Mouse (Mus musculus): Measurements from ENCODE around the gene Rbfox1. TPM values are rescaled to one million over a fixed set of nuclear protein-coding genes. Genes with fewer than 3 reads are reported as not detected.

Gene Rbfox1
- total RNA-seq, 2 experiments from 2014 or later, result 413 to 426 TPM

DNA sequence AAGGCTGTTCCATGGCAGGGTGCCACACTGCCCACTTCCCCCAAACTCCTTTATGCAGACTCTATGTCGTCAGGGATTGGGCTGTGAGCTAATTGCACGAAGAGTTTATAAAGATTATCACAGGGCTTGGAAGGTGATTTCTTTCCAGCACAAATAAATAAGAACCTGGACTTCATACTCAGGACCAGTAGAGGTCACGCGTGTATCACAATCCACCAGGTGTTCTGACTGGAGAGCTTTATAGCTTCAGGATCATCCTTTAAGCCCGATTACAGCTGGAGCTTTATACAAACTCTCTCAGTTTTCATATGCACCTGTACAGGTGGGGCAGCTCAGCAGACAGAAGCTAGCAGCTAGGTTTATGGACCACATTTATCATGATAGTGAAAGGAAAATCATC lies 623.8 kb downstream of the Rbfox1 start:
- no peak overlapping the region for H3K4me3 ChIP-seq
- no peak for DNase-seq (ENCODE audit: low spot score in 2 of 2)
- H3K27ac ChIP-seq, result 0 out of 2 replicates have a peak overlapping the region, but pooled peaks have one; percentile 28
- peak; percentile 53 for TF ChIP-seq CTCF (conservative IDR thresholded peaks at IDR 0.05)

DNA sequence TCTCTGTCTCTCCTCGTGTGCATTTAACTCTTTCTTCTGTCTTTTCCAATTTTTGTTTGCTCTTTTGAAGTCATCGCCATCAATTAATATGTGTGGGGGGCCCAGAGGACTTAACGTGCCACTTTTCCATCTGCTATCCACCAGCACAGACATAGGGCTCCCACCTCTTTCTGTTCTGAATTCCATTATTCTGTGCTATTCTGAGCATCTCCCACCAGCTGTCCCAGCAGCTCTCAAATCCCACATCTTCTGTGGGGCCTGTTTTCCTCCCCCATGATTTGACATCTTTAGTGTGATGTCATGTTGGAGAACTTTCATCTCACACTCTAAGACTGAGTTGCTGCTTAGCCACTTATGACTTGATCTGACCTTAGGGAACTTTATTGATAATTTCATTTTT lies 634.3 kb downstream of the Rbfox1 start:
- TF ChIP-seq CTCF (conservative IDR thresholded peaks at IDR 0.05), result no peak
- H3K4me3 ChIP-seq, result no peak overlapping the region
- H3K27ac ChIP-seq, result peak overlapping the region; percentile 80
- peak; percentile 49 to 56 for DNase-seq (ENCODE audit: low spot score in 2 of 2)

DNA sequence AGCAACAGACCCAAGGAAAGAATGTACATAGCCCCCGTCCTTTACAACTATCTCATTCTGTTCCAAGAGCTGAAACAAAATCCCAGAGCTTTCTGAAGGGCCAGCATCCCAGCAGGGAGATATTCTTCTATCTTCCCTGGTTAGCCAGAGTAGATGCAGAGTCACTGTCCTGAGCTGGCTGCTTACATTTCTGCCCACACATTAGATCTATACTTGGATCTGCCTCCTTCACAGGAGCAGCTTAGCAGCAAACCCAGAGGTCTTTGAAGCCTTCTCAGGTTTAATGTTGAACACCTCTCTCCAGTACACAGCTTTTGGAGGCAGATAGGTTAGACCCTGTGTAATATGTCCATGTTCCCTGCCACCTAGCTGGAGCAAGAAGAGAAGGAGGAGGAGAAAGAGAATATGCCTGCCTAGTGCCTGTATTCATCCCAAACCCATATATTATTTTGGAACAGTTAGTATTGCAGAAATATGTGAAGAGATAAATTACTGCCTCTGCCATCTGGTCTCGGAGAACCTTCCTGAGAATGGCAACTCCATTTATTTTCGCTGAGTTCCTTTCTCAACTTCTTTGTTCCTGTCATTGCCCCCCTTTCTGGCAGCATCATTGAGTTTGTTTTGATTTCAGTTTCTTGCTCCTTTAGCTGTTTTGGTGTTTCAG lies 640.5 kb downstream of the Rbfox1 start:
- no peak for TF ChIP-seq CTCF (conservative IDR thresholded peaks at IDR 0.05)
- DNase-seq (ENCODE audit: low spot score in 2 of 2), result no peak
- Histone ChIP-seq H3K27ac (peak overlapping the region; percentile 82), H3K4me3 (no peak overlapping the region)

DNA sequence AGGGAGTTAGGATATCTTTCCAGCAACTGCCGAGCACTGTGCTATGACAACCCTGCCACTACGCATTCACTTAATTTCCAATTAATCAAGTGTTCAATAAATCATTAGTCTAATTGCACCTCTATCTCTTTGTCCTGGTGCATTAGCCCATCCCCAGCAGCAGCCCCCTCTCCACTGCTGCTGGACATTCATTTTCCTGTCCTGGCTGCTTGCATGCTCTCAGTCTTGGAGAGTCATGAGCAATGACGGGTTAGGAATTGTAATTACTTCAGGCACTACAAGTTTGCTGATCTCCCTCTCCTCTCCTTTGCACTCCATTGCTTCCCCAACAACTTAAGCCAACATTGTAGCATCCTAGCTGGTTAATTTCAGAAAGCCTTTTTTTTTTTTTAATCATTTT lies 646.3 kb downstream of the Rbfox1 start:
- Histone ChIP-seq H3K4me3 (no peak overlapping the region), H3K27ac (peak overlapping the region; percentile 66; the same call in 1 of the 2 replicates)
- TF ChIP-seq CTCF (conservative IDR thresholded peaks at IDR 0.05), result no peak
- no peak for DNase-seq (ENCODE audit: low spot score in 2 of 2)

DNA sequence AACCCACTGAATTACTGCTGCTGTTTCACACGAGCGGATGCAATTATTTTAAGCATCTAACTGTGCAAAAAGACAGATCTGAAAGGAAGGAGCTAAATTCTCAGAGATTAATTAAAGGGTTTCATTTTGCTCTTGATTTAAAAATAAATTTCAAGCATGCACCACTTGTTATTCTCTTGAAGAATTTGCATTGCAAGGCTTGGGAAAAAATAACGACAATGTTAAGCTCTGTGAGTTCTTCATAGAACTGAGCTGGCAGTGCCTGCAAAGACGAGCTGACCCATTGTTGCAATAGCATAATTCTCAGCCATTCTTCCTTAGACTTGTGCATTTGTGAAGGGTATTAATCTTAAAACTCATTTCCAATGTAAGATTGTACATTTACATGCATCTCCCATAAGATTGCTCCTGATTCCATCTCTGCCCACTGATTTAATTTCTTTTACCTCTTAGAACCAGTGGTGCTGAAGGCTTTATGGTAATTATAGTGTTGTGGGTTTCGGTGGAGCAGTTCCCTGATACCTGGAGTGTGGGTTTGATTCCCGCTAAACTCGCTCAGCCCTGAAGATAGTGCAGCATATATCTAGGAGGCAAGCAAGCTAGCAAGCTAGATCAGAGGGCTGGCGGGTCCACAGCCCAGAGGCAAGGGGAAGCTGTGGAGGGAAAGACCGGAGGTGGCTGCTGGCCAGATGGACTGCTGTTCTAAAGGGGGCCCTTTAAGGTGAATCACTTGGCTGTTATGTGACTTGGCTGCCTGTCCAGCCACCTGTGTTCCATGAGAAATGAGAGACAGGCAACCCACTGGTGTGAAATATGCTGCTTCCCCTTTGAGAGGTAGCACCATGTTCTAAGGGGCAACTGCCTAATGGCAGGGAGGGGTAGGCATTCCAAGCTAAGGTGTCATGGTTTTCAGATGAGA lies 647.2 kb downstream of the Rbfox1 start:
- DNase-seq (ENCODE audit: low spot score in 2 of 2), result no peak
- Histone ChIP-seq H3K4me3 (no peak overlapping the region), H3K27ac (peak overlapping the region; percentile 66; the same call in 1 of the 2 replicates)
- no peak for TF ChIP-seq CTCF (conservative IDR thresholded peaks at IDR 0.05)

DNA sequence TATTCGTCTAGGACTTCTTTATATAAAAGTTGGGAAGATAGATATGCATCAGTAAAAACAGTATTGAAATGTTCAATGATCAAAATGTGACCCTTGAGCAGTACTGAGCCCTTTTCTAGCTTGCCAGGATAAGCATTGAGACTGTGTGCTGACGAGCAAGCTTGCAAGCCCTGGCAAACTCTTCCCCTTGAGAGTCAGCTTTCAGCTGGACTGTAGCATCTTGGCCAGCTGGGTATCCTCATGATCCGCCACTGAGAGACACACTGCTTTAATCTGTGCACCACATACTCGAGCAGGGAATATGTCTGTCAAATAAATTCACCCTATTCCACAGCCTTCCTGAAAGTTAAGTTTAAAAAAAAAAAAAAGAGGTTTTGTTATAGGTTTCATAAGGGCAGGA lies 670.6 kb downstream of the Rbfox1 start:
- TF ChIP-seq CTCF (conservative IDR thresholded peaks at IDR 0.05), result no peak
- DNase-seq (ENCODE audit: low spot score in 2 of 2), result no peak
- Histone ChIP-seq H3K27ac (no peak overlapping the region), H3K4me3 (no peak overlapping the region)

DNA sequence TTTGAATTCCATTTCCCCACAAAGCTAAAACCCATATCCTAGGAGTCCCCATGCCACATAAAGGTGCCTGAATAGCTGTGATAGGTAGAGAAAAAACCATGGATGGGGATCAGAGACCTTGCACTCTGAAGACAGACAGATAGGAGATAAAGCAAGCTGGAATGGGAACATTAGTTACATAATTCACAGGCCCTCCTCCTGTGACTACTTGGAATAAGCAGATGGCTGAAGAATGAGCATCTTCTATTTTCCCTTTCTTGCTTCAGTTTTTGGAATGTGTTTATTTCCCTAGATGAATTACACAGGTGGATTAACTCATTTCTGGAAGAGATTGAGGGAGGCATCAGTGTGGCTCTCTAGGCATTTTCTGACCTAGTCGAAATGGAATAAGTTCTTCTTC lies 672.6 kb downstream of the Rbfox1 start:
- no peak overlapping the region for H3K4me3 ChIP-seq
- no peak for TF ChIP-seq CTCF (conservative IDR thresholded peaks at IDR 0.05)
- H3K27ac ChIP-seq, result peak overlapping the region; percentile 68
- DNase-seq (ENCODE audit: low spot score in 2 of 2), result no peak

DNA sequence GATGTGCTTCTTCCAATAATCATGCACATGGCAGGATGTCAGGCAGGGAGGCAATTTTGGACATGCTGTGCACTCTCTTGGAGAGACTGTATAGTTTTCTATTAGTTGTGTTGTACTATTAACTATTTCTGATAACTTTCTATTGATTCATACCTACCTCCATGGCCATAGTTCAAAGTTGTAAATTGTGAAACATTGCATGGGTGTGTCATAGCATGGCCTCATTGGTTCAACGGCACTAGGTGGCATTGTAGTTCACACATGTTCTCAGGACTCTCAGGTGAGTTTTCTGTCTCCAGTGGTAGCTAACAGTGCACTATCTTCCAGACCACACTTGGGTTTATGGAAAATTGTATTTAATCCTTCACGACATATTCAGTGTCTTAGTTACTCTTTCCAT lies 699.5 kb downstream of the Rbfox1 start:
- no peak overlapping the region for H3K4me3 ChIP-seq
- H3K27ac ChIP-seq, result no peak overlapping the region
- no peak for DNase-seq (ENCODE audit: low spot score in 2 of 2)
- TF ChIP-seq CTCF (conservative IDR thresholded peaks at IDR 0.05), result no peak

DNA sequence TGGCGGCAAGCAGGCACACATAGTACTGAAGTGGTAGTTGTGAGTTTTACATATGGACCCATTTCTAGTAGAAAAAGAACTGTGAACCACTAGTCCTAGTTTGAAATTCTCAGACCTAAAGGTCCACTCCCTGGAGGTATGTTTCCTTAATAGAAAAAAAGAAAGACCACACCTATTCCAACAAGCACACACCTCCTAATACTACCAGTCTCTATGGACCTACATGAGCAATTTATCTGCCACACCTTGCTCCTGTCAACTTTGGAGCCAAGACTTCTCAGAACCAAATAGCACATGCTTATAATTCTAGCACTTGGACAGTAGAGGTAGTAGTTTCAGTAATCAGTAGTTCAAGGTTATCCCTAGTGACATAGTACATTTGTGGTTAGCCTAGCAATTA lies 700.0 kb downstream of the Rbfox1 start:
- Histone ChIP-seq H3K4me3 (no peak overlapping the region), H3K27ac (no peak overlapping the region)
- no peak for TF ChIP-seq CTCF (conservative IDR thresholded peaks at IDR 0.05)
- DNase-seq (ENCODE audit: low spot score in 2 of 2), result no peak

DNA sequence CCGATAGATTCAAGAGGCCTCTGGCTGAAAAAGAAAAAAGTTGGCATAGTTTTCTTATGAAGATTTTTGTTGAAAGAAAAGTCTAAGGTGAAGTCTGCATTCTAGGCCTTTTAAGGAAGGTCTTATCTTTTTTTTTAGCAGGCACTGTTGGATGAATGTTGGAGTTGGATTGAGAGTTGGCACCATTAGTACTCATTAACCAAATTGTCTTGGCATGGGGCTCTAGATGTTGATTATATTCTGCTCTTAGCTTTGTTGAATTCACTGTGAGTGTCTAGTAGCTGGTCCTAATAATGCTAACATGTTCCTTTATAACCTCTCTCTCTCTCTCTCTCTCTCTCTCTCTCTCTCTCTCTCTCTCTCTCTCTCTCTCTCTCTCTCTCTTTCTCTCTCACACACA lies 731.4 kb downstream of the Rbfox1 start:
- Histone ChIP-seq H3K27ac (no peak overlapping the region), H3K4me3 (no peak overlapping the region)
- no peak for TF ChIP-seq CTCF (conservative IDR thresholded peaks at IDR 0.05)
- no peak for DNase-seq (ENCODE audit: low spot score in 2 of 2)

DNA sequence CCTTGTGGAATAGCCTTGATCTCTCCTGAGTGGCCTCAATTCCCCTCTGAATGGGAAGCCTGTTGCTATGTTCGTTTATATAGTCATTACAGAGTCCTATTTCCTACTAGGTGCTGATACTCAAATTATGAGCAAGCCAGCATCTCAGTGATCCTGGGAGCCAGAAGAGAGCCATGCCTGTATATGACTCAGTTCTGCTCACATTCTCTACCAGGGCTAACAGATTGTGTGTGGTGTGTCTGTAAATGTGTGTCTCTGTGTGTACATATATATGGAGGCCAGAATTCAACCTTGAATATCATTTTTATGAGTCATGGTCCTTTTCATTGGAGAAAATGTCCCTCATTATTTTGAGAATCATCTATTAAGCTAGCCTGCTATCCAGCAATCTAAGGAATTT lies 755.2 kb downstream of the Rbfox1 start:
- H3K4me3 ChIP-seq, result no peak overlapping the region
- DNase-seq (ENCODE audit: low spot score in 2 of 2), result no peak
- no peak for TF ChIP-seq CTCF (conservative IDR thresholded peaks at IDR 0.05)
- no peak overlapping the region for H3K27ac ChIP-seq

DNA sequence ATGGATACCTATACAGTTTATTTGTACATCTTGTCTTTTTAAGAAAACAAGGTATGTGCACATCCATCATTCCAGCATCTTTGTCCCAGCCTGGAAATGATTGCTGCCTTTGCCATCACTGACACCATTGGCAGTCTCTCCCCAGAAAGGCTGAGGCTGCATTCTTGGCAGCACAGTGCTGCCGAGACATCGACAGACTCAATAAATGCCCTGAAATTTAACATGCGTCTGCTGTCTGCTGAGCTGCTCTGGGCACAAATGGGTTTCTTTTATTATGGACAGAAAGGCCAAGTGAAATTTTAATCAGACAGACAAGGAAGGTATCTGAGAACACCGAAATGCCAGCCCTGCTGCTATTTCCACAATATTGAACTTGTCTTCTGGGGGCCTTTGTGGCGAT lies 761.8 kb downstream of the Rbfox1 start:
- peak overlapping the region; percentile 67 for H3K27ac ChIP-seq
- TF ChIP-seq CTCF (conservative IDR thresholded peaks at IDR 0.05), result no peak
- no peak overlapping the region for H3K4me3 ChIP-seq
- no peak for DNase-seq (ENCODE audit: low spot score in 2 of 2)

DNA sequence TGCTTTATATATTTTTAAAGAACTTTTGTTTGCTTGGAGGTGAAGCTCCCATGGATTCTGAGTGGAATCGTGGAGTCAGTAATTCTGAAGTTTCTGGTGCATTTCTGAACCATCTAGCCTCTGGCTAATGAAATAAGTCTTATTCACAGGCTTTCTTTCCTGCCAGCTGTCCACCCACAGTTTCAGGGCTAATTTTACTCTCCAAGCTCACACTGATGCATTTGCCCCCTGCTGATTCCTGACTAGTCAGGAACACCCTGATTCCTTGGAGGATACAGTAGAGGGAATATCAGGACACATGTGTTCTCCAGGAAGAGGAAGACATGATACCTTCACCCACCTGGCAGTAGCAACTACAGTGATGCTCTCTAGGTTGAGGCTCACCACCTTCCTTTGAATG lies 763.6 kb downstream of the Rbfox1 start:
- DNase-seq (ENCODE audit: low spot score in 2 of 2), result peak; percentile 30 to 51
- TF ChIP-seq CTCF (conservative IDR thresholded peaks at IDR 0.05), result no peak
- peak overlapping the region; percentile 67; the same call in 1 of the 2 replicates for H3K27ac ChIP-seq
- no peak overlapping the region for H3K4me3 ChIP-seq

All from layer of hippocampus, adult 2 months (tissue).